Mouse (Mus musculus) spleen, adult 12 weeks (tissue): ENCODE measurements around the gene 2310034G01Rik.

Experiments
- DNase-seq: peaks from one replicate; pipeline ENCODE4 v3.0.0; 2022; ENCODE audit warnings: low spot score

2310034G01Rik gene

DNA sequence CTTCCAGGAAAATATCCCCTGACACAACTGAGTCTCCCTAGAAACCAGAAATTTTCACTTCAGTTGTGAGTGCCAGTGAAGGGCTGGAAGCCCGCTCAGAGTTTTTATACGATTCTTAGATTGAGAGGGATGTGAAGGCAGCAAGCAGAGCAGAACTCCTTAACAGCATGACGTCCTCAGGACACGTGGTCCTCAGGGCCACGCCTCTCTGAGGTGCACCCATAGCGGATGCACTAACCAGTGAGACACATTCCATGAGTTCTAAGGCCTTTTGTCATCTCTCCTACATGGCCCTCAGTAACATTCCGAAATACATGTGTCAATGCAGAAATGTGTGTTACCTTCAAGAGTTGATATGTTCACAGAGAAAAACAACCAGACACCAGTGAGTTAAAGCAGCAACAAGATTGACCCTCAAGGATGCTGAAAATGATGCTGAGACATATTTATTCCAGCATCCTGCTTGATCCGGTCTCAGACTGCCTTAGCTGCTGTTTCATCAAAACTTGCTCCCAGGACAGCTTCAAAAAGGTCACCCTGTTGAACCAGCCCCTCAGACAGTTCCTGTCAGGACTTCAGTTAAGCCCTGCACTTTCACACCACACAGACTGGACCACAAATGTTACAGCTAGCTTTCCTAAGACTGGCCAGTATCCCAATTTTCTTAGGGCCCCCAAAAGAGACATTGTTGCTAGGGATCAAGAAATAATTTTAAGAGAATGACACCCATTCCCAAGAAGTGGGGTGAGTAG is 49.6 kb downstream of the 2310034G01Rik start:
- no peak for DNase-seq
